Mouse (Mus musculus) heart, postnatal 10 days (tissue): ENCODE measurements around the gene Gsdma2. TPM values are rescaled to one million over a fixed set of nuclear protein-coding genes. Genes with fewer than 3 reads are reported as not detected.
A peak's percentile ranks its signal among the peaks of the same experiment; 100 is the strongest.
"Not testable (repeated sequence)": the region's sequence is repeated elsewhere in the genome, so short reads cannot be mapped to it uniquely, and the experiment has no call there.

Experiments used
- DNase-seq, 2 experiments: peaks; one replicate each; pipeline ENCODE4 v3.0.0; 2021
- intact Hi-C: fragments of 180-260 bp; cut with DNase I; formaldehyde crosslinking; loops from one replicate; pipeline ENCODE4 v1.15.1; 2025
- total RNA-seq, 2 experiments: library from RNA; stranded (reverse); gene quantifications; 2 replicates each; pipeline ENCODE4 v1.2.3; 2021

Gene Gsdma2
- total RNA-seq = under 1 TPM; 0.24 to 0.30 TPM

- no peak for DNase-seq
- intact Hi-C loops = no loop called here
These were observed at the start of gene Gsdma2 for GRCm38 (mm10) chr11:98646459-98646858. Gsdma2 (plus strand) TSS chr11:98646759.

GRCm38 (mm10) chr11:98597363-98597762, 49.2 kb upstream of the Gsdma2 start:
- DNase-seq = peak; percentile 57 to 81
- intact Hi-C loops = loop anchor here (1.0 to 5.0 kb wide), 2 partner anchors 42 to 255 kb away; no protein-coding TSS in a partner anchor

GRCm38 (mm10) chr11:98597991-98598390, 48.6 kb upstream of the Gsdma2 start, which contains the start of gene Lrrc3c:
Lrrc3c (plus strand) TSS chr11:98598291.
- intact Hi-C loops = loop anchor here (1.0 to 5.0 kb wide), 2 partner anchors 43 to 256 kb away; no protein-coding TSS in a partner anchor

GRCm38 (mm10) chr11:98598851-98599290, 47.7 kb upstream of the Gsdma2 start:
- intact Hi-C loops = loop anchor here (5.0 kb wide), 1 partner anchor 257 kb away; no protein-coding TSS in a partner anchor

More at GRCm38 (mm10) chr11:98597991-98598390, 48.6 kb upstream of the Gsdma2 start, which contains the start of gene Lrrc3c:
- DNase-seq = no peak

GRCm38 (mm10) chr11:98599291-98599690, 47.3 kb upstream of the Gsdma2 start:
- intact Hi-C loops = loop anchor here (5.0 kb wide), 1 partner anchor 257 kb away; no protein-coding TSS in a partner anchor
- no peak for DNase-seq

More at GRCm38 (mm10) chr11:98598851-98599290, 47.7 kb upstream of the Gsdma2 start:
- DNase-seq = no peak

- DNase-seq = no peak
- intact Hi-C loops = no loop called here
These were observed 44.4 kb upstream of the Gsdma2 start for GRCm38 (mm10) chr11:98602090-98602690.

GRCm38 (mm10) chr11:98603953-98604352, 42.6 kb upstream of the Gsdma2 start:
- DNase-seq = no peak
- intact Hi-C loops = no loop called here

- DNase-seq = not testable (repeated sequence)
- intact Hi-C loops = loop anchor here (5.0 kb wide), 1 partner anchor 72 kb away; no protein-coding TSS in a partner anchor
These were observed 41.6 kb upstream of the Gsdma2 start for GRCm38 (mm10) chr11:98604911-98605310.

GRCm38 (mm10) chr11:98606763-98607162, 39.8 kb upstream of the Gsdma2 start:
- intact Hi-C loops = loop anchor here (1.0 to 5.0 kb wide), 3 partner anchors 31 to 71 kb away; no protein-coding TSS in a partner anchor
- peak; percentile 53 to 59 for DNase-seq

- intact Hi-C loops = no loop called here
- DNase-seq = no peak
These were observed 25.8 kb upstream of the Gsdma2 start for GRCm38 (mm10) chr11:98620791-98621190.

GRCm38 (mm10) chr11:98623981-98624380, 22.6 kb upstream of the Gsdma2 start:
- DNase-seq, intact Hi-C loops: not testable (repeated sequence)

- intact Hi-C loops, DNase-seq: not testable (repeated sequence)
These were observed 22.2 kb upstream of the Gsdma2 start for GRCm38 (mm10) chr11:98624381-98624780.

GRCm38 (mm10) chr11:98625611-98626410, 20.7 kb upstream of the Gsdma2 start, which contains the start of the genes Gm12355 and Gsdma3:
Gm12355 (minus strand) TSS chr11:98625661.
Gsdma3 (plus strand) TSS chr11:98626360.
- intact Hi-C loops = no loop called here
- no peak for DNase-seq

- intact Hi-C loops = no loop called here
These were observed 17.9 kb upstream of the Gsdma2 start for GRCm38 (mm10) chr11:98628706-98629105.

GRCm38 (mm10) chr11:98630646-98631045, 15.9 kb upstream of the Gsdma2 start:
- intact Hi-C loops = no loop called here

More at GRCm38 (mm10) chr11:98628706-98629105, 17.9 kb upstream of the Gsdma2 start:
- no peak for DNase-seq

GRCm38 (mm10) chr11:98635312-98635970, 11.1 kb upstream of the Gsdma2 start:
- intact Hi-C loops = loop anchor here (2.0 kb wide), 1 partner anchor 19 kb away; no protein-coding TSS in a partner anchor
- DNase-seq = peak in 1 of 2 experiments; percentile 24

More at GRCm38 (mm10) chr11:98630646-98631045, 15.9 kb upstream of the Gsdma2 start:
- no peak for DNase-seq

- no peak for DNase-seq
These were observed 9.1 kb upstream of the Gsdma2 start for GRCm38 (mm10) chr11:98637501-98637900.

GRCm38 (mm10) chr11:98640091-98640490, 6.5 kb upstream of the Gsdma2 start:
- intact Hi-C loops = no loop called here
- DNase-seq = no peak

More at GRCm38 (mm10) chr11:98637501-98637900, 9.1 kb upstream of the Gsdma2 start:
- intact Hi-C loops = loop anchor here (1.0 kb wide), 1 partner anchor 31 kb away; no protein-coding TSS in a partner anchor

GRCm38 (mm10) chr11:98644757-98645156, 1.8 kb upstream of the Gsdma2 start:
- intact Hi-C loops = no loop called here
- DNase-seq = no peak

- no peak for DNase-seq
- intact Hi-C loops = no loop called here
These were observed 613 bp upstream of the Gsdma2 start for GRCm38 (mm10) chr11:98645946-98646345.
